Mouse (Mus musculus) CD4-positive, CD25-positive, alpha-beta regulatory T cell, adult 4 months (primary cell): Measurements from ENCODE around the gene Gm29609. TPM values are rescaled to one million over a fixed set of nuclear protein-coding genes. Genes with fewer than 3 reads are reported as not detected.

ENCODE experiments used
- ATAC-seq: one replicate; pipeline ENCODE4 v1.8.0; 2017
- polyA plus RNA-seq, 2 experiments: library from polyadenylated mRNA; unstranded; fragments of 100-300 nt; shearing (Covaris generic); gene quantifications; one replicate each; pipeline ENCODE4 v1.2.1; 2017

Gene Gm29609
- polyA plus RNA-seq, 2 experiments from 2014 or later = 1.2 to 1.5 TPM

- ATAC-seq = no peak
Measured at GRCm38 (mm10) chr5:31197072-31197471, 17.4 kb upstream of the Gm29609 start.

GRCm38 (mm10) chr5:31196207-31196606 lies 16.5 kb upstream of the Gm29609 start:
- ATAC-seq = no peak

- no peak for ATAC-seq
Measured at GRCm38 (mm10) chr5:31195671-31196070, 16.0 kb upstream of the Gm29609 start.

GRCm38 (mm10) chr5:31194486-31195485 lies 15.1 kb upstream of the Gm29609 start:
- no peak for ATAC-seq

DNA sequence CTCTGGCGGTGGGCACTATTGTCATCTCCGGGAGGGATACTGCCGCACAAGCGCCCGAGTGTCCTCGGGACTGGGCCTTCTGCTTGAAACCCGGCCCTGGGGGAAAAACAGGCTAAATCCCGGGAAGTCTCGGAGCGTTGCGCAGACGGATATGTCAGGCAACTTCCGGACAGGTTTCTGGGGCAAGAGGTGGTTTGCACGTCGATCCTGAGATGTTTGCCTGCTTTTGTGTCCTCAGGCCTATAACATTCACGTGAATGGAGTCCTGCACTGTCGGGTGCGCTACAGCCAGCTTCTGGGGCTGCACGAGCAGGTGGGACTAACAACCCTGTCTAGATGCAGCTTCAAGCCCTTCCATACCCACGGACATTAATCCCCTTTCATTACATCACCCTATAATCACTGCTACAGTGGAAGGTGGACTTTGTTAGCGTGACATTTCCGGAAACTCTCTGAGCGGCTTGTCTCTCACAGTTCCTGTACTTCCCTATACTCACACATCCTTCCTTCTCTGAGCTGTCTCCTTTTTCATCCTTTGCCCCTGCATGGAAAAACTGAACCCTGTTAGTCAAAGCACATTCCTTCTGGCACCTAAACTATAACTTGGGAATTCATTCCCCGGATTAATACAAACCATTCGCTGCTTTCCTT lies 14.0 kb upstream of the Gm29609 start:
- ATAC-seq = no peak

GRCm38 (mm10) chr5:31192939-31193630 lies 13.4 kb upstream of the Gm29609 start, which contains the start of the genes Snx17 and Eif2b4:
Snx17 (plus strand) TSS chr5:31193227.
Eif2b4 (minus strand) TSS chr5:31193430.
- peak; percentile 93 for ATAC-seq

GRCm38 (mm10) chr5:31192045-31192938 lies 12.6 kb upstream of the Gm29609 start:
- ATAC-seq = no peak

- no peak for ATAC-seq
Measured at GRCm38 (mm10) chr5:31190201-31190600, 10.5 kb upstream of the Gm29609 start.

DNA sequence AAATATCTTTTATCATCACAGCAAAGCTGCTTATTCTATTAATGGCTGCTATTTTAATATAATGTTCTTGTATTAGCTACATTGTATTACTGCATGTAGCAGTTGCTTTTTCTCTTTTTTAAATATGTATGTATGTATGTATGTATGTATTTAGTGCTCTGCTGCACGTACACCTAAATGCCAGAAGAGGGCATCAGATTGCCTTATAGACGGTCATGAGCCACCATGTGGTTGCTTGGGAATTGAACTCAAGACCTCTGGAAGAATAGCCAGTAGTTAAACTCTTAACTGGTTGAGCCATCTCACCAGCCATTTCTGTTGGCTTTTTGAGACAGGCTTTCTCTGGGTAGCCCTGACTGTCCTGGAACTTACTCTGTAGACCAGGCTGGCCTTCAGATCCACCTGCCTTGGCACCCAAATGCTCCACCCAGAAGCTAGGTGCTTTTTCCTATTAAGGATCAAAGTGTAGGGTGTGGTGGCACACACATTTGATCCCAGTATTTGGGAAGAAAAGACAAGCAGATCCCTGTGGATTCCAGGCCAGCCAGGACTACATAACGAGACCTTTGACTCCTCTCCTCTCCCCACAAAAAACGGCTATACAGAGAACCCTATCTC lies 8.6 kb upstream of the Gm29609 start:
- ATAC-seq = no peak

- no peak for ATAC-seq
Measured at GRCm38 (mm10) chr5:31183678-31184077, 4.0 kb upstream of the Gm29609 start.

DNA sequence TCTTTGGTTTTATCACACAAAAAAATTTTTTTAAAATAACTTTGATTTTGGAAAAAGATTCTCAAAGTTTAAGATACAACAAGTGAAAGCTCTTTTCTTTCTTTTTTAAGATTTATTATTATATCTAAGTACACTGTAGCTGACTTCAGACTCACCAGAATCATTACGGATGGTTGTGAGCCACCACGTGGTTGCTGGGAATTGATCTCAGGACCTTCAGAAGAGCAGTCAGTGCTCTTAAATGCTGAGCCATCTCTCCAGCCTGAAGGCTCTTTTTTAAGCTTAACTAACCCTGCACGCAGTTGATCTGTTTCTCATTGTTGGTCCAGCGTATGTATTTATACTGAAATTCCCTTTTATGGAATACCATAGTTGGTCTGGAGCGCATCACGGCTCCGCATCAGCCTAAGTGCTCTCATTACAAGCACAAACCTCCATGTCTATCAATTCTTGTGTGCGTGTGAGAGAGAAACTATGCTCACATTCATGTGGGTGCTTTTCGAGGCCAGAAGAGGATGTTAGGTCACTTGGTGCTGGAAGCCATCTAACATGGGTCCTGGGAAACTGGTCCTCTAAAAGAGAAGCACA lies 1.6 kb upstream of the Gm29609 start:
- no peak for ATAC-seq

DNA sequence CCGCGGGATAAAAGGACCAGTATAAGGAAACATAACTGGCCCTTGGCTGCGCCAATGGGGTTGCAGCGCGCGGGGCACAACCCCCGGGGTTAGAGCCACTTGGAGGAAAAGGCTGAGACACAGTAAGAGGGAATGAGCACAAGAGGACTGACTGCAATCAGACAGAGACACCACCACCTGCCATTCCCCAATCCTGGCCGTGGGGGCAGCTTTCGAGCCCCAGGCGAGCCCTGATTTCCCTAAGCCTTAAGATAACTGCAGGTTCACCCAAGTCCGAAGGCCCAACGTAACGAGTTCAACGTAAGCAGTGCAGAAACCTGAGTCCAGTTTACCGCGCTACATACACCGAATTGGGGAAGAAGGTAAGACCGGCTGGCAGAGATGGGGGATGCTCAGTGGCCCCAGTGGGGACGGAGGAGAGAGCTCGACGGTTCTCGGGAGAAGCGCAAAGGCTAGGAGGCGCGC lies 378 bp downstream of the Gm29609 start:
- ATAC-seq = peak; percentile 27

DNA sequence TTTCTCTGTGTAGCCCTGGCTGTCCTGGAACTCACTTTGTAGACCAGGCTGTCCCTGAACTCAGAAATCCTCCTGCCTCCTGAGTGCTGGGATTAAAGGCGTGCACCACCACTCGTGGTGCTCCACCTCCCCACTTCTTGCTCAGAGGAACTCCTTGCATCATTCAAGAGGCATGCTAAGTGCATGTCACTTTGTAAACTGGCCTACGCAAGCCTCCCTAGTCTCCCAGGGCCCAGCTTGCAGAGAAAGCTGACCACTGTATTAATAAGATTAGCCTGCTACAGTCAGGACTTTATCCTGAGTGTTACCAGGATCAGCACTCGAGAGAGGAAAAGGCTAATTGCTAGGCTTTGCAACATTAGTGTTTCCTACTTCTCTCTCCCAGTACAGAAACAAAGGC lies 11.1 kb downstream of the Gm29609 start:
- ATAC-seq = no peak

DNA sequence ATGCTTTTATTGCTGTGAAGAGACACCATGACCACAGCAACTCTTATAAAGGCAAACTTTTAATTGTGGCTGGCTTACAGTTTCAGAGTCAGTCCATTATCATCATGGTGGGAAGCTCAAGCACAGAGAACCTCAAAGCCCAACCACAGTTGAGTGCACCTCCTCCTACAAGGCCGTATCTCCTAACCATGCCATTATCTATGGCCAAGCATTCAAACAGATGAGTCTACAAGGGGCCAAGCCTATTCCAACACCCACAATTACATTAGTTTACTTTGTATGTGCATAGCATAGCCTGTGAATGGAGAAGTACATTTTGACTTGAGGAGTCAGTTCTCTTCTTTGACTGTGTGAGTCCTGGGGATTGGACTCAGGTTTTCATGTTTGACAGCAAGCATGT lies 14.8 kb downstream of the Gm29609 start:
- ATAC-seq = no peak

GRCm38 (mm10) chr5:31162462-31162861 lies 17.2 kb downstream of the Gm29609 start:
- no peak for ATAC-seq

- peak; percentile 95 for ATAC-seq
Measured at GRCm38 (mm10) chr5:31154152-31154553, 25.6 kb downstream of the Gm29609 start, which contains the start of gene Mpv17. Mpv17 (minus strand) TSS chr5:31154251.

- ATAC-seq = no peak
Measured at GRCm38 (mm10) chr5:31153516-31154151, 26.1 kb downstream of the Gm29609 start.

- ATAC-seq = no peak
Measured at GRCm38 (mm10) chr5:31151746-31152145, 28.0 kb downstream of the Gm29609 start.

GRCm38 (mm10) chr5:31149781-31150180 lies 29.9 kb downstream of the Gm29609 start:
- ATAC-seq = no peak

- no peak for ATAC-seq
Measured at GRCm38 (mm10) chr5:31138968-31139425, 40.7 kb downstream of the Gm29609 start.
